Mouse (Mus musculus) left cerebral cortex, postnatal 36 days (tissue): Measurements from ENCODE around the gene Kazn. TPM values are rescaled to one million over a fixed set of nuclear protein-coding genes. Genes with fewer than 3 reads are reported as not detected.

Experiments used
- total RNA-seq, 2 experiments: library from RNA; stranded (reverse); gene quantifications; 2 replicates each; pipeline ENCODE4 v1.2.3; 2021

The Kazn gene
- total RNA-seq, 2 experiments from 2014 or later, result 80.6 to 112 TPM

Other genes starting within 250 kb of the Kazn start
- gene Fhad1, start 224.3 kb downstream of the Kazn start, total RNA-seq, result 10 to 100 TPM in 1 of 2 experiments, 1 to 10 TPM in 1; 5.1 to 10.8 TPM
- 1 to 10 TPM; 4.8 to 5.4 TPM for gene Tmem51, start 155.1 kb downstream of the Kazn start, total RNA-seq